Mouse (Mus musculus) stomach, embryonic 16.5 days (tissue): ENCODE measurements around the gene Tmeff1. TPM values are rescaled to one million over a fixed set of nuclear protein-coding genes. Genes with fewer than 3 reads are reported as not detected.

ENCODE experiments used
- ATAC-seq: fragments of 200-750 bp; cut with Nextera tagmentation; 2 replicates; pipeline ENCODE4 v1.8.0; 2017; ENCODE audit warnings: moderate number of reproducible peaks, moderate TSS enrichment; ENCODE audit not compliant: insufficient read depth, low FRiP score
- H3K27ac ChIP-seq: fragments of 300-500 bp; sonication (generic); 2 replicates; pipeline ENCODE4 v1.5.1; 2014; ENCODE audit warnings: low read length
- H3K27me3 ChIP-seq: fragments of 300-500 bp; sonication (generic); 2 replicates; pipeline ENCODE4 v1.6.1; 2014; ENCODE audit warnings: low read length, control low read depth, mixed read lengths; ENCODE audit not compliant: control insufficient read depth, insufficient read depth
- H3K36me3 ChIP-seq: fragments of 300-500 bp; sonication (generic); 2 replicates; pipeline ENCODE4 v1.6.1; 2014; ENCODE audit warnings: low read length; ENCODE audit not compliant: control insufficient read depth, insufficient read depth
- H3K4me1 ChIP-seq: fragments of 300-500 bp; sonication (generic); 2 replicates; pipeline ENCODE4 v1.6.1; 2014; ENCODE audit warnings: low read length, control low read depth, mixed read lengths; ENCODE audit not compliant: control insufficient read depth, insufficient read depth
- H3K4me2 ChIP-seq: fragments of 300-500 bp; sonication (generic); 2 replicates; pipeline ENCODE4 v1.6.1; 2014; ENCODE audit warnings: low read depth, low read length, mixed read lengths
- H3K4me3 ChIP-seq: fragments of 300-500 bp; sonication (generic); replicated peaks from 2 replicates; pipeline ENCODE4 v1.5.1; 2014; ENCODE audit warnings: mild to moderate bottlenecking, low read length
- H3K9ac ChIP-seq: fragments of 300-500 bp; sonication (generic); 2 replicates; pipeline ENCODE4 v1.6.1; 2014; ENCODE audit warnings: low read length
- H3K9me3 ChIP-seq: fragments of 300-500 bp; sonication (generic); replicated peaks from 2 replicates; pipeline ENCODE4 v1.6.1; 2016; ENCODE audit warnings: low read length, control low read depth; ENCODE audit not compliant: control insufficient read depth
- WGBS: fragments of 180-500 bp; shearing (Covaris S2); extraction: QIAGEN DNeasy Blood & Tissue Kit; methylation state at CpG from one replicate; pipeline ENCODE4 v1.1.7; 2014; 5-methylcytosine and 5-hydroxymethylcytosine counted together
- polyA plus RNA-seq: library from polyadenylated mRNA; unstranded; fragments of >200 nt; fragmentation: Nextera tagmentation; extraction: Ambion mirVana; gene quantifications from 2 replicates; pipeline ENCODE4 v1.2.1, GENCODE M21; 2015

Gene Tmeff1
- polyA plus RNA-seq, 1 experiment from 2014 or later: 7.9 TPM

DNA sequence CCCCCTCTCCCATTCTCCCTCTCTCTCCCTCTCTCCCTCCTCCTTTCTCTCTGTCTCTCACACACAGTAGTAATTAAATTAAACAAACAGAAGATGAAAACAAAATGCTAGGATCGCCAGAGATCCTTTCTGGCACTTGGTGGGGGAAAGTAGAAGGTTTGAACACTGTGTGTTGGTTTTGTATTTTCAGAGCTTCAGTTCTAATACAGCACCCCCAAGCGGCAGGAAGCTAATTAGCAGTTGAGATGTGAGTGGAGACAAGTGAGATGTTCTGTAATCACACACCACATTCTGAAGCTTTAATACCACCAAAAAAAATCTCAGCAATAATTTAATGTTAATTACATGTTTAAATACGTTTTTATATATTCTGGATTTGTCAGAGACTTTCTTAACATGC lies 29.2 kb upstream of the Tmeff1 start:
- H3K9ac ChIP-seq: no peak overlapping the region
- no peak for ATAC-seq
- no peak overlapping the region for H3K4me3 ChIP-seq
- no peak overlapping the region for H3K4me2 ChIP-seq
- no peaks in the 10 kb centered on the region for H3K27me3 ChIP-seq
- H3K27ac ChIP-seq: no peak overlapping the region
- 0 out of 2 replicates have a peak, but pooled peaks cover 17% of the 10 kb centered on the region for H3K36me3 ChIP-seq
- WGBS: 21% methylated on average over 3 of the region's 3 CpGs
- H3K9me3 ChIP-seq: no peaks in the 10 kb centered on the region
- H3K4me1 ChIP-seq: no peaks in the 10 kb centered on the region

DNA sequence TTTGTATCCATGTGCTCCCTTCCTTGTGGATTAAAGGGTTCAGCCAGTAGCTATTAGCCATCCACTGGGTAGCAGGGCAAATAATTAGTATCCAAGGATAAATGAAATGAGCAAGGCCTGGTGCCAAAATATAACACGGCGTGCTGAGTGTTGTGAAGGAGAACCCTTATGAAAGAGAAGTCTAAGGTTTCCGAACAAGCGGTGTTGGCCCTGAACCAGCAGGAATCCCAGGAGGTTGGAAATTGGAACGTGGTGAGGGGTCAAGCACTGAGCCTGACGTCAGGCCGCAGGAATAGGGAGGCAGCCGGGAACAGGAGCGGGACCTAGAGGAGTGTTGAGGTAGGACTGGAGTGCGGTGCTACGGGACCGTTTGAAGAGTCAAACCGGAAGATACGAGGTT lies 25.3 kb upstream of the Tmeff1 start:
- Histone ChIP-seq H3K27ac (no peak overlapping the region), H3K27me3 (no peaks in the 10 kb centered on the region), H3K36me3 (0 out of 2 replicates have a peak, but pooled peaks cover 4% of the 10 kb centered on the region), H3K4me2 (no peak overlapping the region), H3K9ac (no peak overlapping the region), H3K4me1 (no peaks in the 10 kb centered on the region), H3K4me3 (no peak overlapping the region), H3K9me3 (no peaks in the 10 kb centered on the region)
- WGBS: 85% methylated on average over 14 of the region's 14 CpGs
- no peak for ATAC-seq

GRCm38 (mm10) chr4:48561824-48562223 lies 23.1 kb upstream of the Tmeff1 start:
- WGBS: 89% methylated on average over 8 of the region's 8 CpGs
- no peak overlapping the region for H3K4me2 ChIP-seq
- no peak overlapping the region for H3K9ac ChIP-seq
- no peak overlapping the region for H3K4me3 ChIP-seq
- no peaks in the 10 kb centered on the region for H3K27me3 ChIP-seq
- H3K27ac ChIP-seq: no peak overlapping the region
- no peak for ATAC-seq
- H3K36me3 ChIP-seq: 0 out of 2 replicates have a peak, but pooled peaks cover 4% of the 10 kb centered on the region
- H3K4me1 ChIP-seq: no peaks in the 10 kb centered on the region
- H3K9me3 ChIP-seq: no peaks in the 10 kb centered on the region

DNA sequence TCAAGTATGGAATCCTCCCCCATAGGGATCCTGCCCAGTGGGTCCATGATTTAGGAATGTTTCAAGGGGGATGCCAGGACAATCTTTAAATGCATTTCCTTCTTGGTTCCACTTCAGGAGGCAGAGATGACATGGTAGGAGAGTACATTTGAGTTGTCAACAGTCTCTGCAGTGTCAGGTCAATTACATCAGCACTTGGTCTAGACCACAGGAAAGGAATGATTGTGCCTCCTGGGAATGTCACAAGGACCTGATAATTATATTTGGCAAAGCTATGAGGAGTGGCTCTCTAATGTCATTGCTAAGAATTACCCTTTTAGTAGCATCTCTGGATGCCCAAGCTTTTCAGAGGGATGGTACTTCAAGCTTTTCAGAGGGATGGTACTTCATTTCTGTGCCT lies 20.0 kb upstream of the Tmeff1 start:
- H3K9ac ChIP-seq: no peak overlapping the region
- H3K4me2 ChIP-seq: no peak overlapping the region
- ATAC-seq: no peak
- H3K36me3 ChIP-seq: no peaks in the 10 kb centered on the region
- H3K4me1 ChIP-seq: no peaks in the 10 kb centered on the region
- H3K27ac ChIP-seq: no peak overlapping the region
- no peaks in the 10 kb centered on the region for H3K9me3 ChIP-seq
- H3K27me3 ChIP-seq: no peaks in the 10 kb centered on the region
- H3K4me3 ChIP-seq: no peak overlapping the region

- 79% methylated on average over 7 of the region's 7 CpGs for WGBS
- Histone ChIP-seq H3K9ac (no peak overlapping the region), H3K36me3 (no peaks in the 10 kb centered on the region), H3K9me3 (no peaks in the 10 kb centered on the region), H3K4me2 (no peak overlapping the region), H3K27me3 (no peaks in the 10 kb centered on the region), H3K4me3 (no peak overlapping the region), H3K27ac (no peak overlapping the region), H3K4me1 (no peaks in the 10 kb centered on the region)
- ATAC-seq: no peak
Measured at GRCm38 (mm10) chr4:48576361-48576760, 8.6 kb upstream of the Tmeff1 start.

GRCm38 (mm10) chr4:48577831-48578230 lies 7.1 kb upstream of the Tmeff1 start:
- no peaks in the 10 kb centered on the region for H3K4me1 ChIP-seq
- no peaks in the 10 kb centered on the region for H3K27me3 ChIP-seq
- 97% methylated on average over 1 of the region's 1 CpGs for WGBS
- H3K27ac ChIP-seq: no peak overlapping the region
- H3K4me3 ChIP-seq: no peak overlapping the region
- no peak overlapping the region for H3K9ac ChIP-seq
- no peaks in the 10 kb centered on the region for H3K9me3 ChIP-seq
- no peak for ATAC-seq
- no peaks in the 10 kb centered on the region for H3K36me3 ChIP-seq
- H3K4me2 ChIP-seq: no peak overlapping the region

GRCm38 (mm10) chr4:48578399-48578798 lies 6.6 kb upstream of the Tmeff1 start:
- no peaks in the 10 kb centered on the region for H3K9me3 ChIP-seq
- ATAC-seq: no peak
- no peaks in the 10 kb centered on the region for H3K27me3 ChIP-seq
- H3K4me2 ChIP-seq: no peak overlapping the region
- H3K36me3 ChIP-seq: no peaks in the 10 kb centered on the region
- H3K4me3 ChIP-seq: no peak overlapping the region
- WGBS: 48% methylated on average over 4 of the region's 4 CpGs
- no peaks in the 10 kb centered on the region for H3K4me1 ChIP-seq
- no peak overlapping the region for H3K27ac ChIP-seq
- no peak overlapping the region for H3K9ac ChIP-seq

GRCm38 (mm10) chr4:48579475-48580110 lies 5.4 kb upstream of the Tmeff1 start:
- Histone ChIP-seq H3K4me3 (no peak overlapping the region), H3K27me3 (no peaks in the 10 kb centered on the region), H3K9ac (no peak overlapping the region), H3K9me3 (no peaks in the 10 kb centered on the region), H3K36me3 (no peaks in the 10 kb centered on the region), H3K4me2 (no peak overlapping the region), H3K27ac (no peak overlapping the region), H3K4me1 (0 out of 2 replicates have a peak, but pooled peaks cover 3% of the 10 kb centered on the region)
- no peak for ATAC-seq
- 55% methylated on average over 6 of the region's 6 CpGs for WGBS

- ATAC-seq: no peak
- Histone ChIP-seq H3K9ac (no peak overlapping the region), H3K4me2 (no peak overlapping the region), H3K27ac (no peak overlapping the region), H3K9me3 (no peaks in the 10 kb centered on the region), H3K36me3 (no peaks in the 10 kb centered on the region), H3K4me1 (peaks cover 3% of the 10 kb centered on the region; the same call in 1 of the 2 replicates), H3K4me3 (no peak overlapping the region), H3K27me3 (no peaks in the 10 kb centered on the region)
- 44% methylated on average over 2 of the region's 2 CpGs for WGBS
Measured at GRCm38 (mm10) chr4:48581201-48581600, 3.8 kb upstream of the Tmeff1 start.
